Mouse (Mus musculus): ENCODE data around the gene Sat2. TPM values are rescaled to one million over a fixed set of nuclear protein-coding genes. Genes with fewer than 3 reads are reported as not detected.

Gene Sat2
- polyA plus RNA-seq (2017; shearing (Covaris generic)) = not detected

GRCm38 (mm10) chr11:69621571-69622268 lies at the start of gene Sat2:
TSS of gene Sat2 (plus strand) at chr11:69622024.
- no peak for ATAC-seq

- no peak for ATAC-seq
Measured at GRCm38 (mm10) chr11:69575220-69575619, 46.6 kb upstream of the Sat2 start.

- ATAC-seq = no peak
Measured at GRCm38 (mm10) chr11:69576307-69576706, 45.5 kb upstream of the Sat2 start.

GRCm38 (mm10) chr11:69578301-69578700 lies 43.5 kb upstream of the Sat2 start:
- ATAC-seq = no peak

GRCm38 (mm10) chr11:69579128-69580017 lies 42.5 kb upstream of the Sat2 start:
- peak; percentile 59 for ATAC-seq

- ATAC-seq = peak; percentile 63
Measured at GRCm38 (mm10) chr11:69580091-69580514, 41.7 kb upstream of the Sat2 start, which contains the start of the genes Wrap53 and Trp53. TSS of gene Wrap53 (minus strand) at chr11:69580255. TSS of gene Trp53 (plus strand) at chr11:69580359.

DNA sequence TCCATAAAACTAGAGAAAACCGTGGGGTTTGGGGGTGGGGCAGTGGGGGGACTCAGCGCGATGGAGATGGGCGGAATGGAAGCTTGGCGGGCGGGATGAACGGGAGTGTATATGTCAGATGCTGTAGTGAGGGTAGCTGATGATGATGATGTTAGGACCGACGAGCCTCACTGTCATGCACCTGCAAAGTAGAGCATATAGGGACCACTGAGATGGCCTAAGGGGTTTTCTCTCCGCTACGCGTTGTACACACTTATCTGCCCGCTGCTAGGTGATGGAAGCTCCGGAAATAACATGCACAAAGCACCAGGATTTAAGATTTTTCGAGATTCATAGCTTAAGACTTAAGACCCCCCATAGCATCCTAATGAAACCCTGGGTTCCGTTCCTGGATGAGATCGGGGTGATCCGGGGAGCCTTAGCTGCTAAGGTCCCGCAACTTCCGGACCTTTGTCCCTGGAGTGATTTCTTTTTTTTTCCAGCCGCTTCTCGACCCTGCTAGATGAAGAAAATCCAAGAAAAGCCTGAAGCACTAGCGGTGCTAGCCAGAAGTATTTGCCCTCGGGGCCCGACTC lies 41.2 kb upstream of the Sat2 start:
- no peak for ATAC-seq

DNA sequence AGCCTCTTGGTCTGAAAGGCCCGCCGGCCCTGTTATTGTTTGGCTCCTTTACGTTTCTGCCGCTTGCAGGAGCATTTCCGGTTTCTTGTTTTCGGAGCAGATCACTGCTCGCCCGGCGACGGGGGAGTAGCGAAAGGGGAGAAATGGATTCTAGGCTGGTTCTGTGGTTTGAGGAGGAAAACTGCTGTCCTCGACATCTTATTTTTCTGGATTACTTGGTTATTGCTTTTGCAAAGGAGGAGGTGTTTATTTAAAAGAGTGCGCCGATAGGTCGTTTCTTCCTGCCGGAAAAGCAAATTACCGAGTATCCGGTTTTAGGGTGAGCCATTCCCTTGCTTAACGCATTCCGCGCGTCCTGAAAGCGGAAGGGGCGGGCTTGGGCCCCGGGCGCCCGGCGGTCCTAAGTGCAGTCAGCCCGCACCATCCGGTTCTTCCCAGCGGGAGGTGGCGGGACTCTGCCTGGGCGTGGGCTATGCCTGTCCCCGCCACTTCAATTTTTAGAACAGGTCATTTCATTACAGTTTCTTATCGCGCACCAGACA lies 40.6 kb upstream of the Sat2 start:
- peak; percentile 64 for ATAC-seq

DNA sequence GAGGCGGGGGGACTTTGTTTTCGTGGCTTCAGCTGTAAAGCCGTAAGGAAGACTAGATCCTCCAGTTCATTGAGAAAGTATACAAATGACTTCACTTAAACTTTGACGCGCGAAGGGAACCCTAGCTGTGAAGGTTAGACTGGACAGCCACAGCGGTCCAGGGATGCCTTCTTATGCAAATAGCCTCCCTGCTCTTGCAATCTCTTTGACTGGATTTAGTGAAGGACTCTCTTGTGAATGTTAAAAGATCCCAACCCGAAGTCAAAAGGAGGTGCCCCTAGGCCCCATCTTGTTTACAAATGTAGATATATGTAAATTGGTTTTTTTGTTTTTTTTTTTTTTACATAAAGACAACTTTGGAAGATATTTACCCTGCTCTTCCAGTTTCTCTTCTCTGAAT lies 40.0 kb upstream of the Sat2 start:
- no peak for ATAC-seq

DNA sequence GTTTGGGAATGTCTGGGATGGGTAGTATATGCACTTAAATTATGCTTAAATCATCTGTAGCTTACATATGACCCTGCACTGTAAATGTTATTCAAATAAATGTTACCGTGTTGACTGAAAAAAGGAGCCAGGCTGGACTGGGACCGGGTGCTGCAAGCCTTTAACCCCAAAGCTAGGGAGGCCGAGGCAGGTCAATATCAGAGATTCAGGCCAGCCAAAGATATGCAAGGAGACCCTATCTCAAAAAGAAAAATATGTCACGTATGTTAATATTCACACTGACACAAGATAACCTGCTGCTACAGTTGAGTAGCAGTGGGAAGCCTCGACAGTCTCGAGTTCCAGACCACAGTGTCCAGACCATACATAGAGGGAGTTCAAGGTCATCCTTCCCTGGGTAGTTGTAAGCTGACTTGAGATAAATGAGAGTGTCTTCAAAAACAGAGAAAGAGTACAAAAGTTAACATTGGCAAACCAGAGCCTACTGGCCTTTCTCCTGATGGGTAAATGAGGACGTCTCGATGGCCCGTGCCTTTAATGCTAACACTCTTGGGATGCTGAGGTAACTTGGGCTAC lies 39.5 kb upstream of the Sat2 start:
- ATAC-seq = no peak

GRCm38 (mm10) chr11:69584008-69584407 lies 37.8 kb upstream of the Sat2 start:
- no peak for ATAC-seq

GRCm38 (mm10) chr11:69584937-69585336 lies 36.9 kb upstream of the Sat2 start:
- no peak for ATAC-seq

GRCm38 (mm10) chr11:69585718-69586325 lies 36.0 kb upstream of the Sat2 start:
- ATAC-seq = no peak

DNA sequence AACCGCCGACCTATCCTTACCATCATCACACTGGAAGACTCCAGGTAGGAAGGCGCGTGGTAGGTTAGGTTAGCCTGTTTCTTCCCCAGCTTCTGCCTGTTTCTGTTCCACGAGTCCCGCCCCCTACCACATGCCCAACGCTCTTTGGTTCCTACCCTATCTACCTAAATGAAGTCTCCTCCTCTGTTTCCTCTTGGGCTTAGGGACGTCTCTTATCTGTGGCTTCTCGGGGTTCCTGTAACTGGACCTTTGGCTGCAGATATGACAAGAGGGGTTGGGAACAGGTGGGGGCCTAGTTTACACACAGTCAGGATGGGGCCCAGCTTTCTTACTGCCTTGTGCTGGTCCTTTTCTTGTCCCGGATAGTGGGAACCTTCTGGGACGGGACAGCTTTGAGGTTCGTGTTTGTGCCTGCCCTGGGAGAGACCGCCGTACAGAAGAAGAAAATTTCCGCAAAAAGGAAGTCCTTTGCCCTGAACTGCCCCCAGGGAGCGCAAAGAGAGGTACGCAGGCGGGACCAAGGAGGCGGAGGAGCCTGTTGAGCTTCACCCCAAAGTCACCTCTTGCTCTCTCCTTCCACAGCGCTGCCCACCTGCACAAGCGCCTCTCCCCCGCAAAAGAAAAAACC lies 32.5 kb upstream of the Sat2 start:
- ATAC-seq = no peak

DNA sequence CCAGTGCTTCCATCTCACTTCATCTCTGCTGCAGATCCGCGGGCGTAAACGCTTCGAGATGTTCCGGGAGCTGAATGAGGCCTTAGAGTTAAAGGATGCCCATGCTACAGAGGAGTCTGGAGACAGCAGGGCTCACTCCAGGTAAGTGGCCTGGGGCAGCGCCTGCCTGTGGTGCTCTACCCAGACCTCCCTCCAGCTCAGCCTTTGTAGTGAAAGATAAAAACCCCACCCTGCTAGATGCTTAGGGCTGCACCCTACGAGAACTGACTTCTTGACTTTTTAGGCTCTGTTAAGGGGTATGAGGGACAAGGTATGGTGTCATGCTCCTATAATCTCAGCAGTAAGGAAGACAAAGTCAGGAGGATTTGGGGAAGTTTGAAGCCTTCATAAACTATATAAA lies 31.2 kb upstream of the Sat2 start:
- no peak for ATAC-seq

DNA sequence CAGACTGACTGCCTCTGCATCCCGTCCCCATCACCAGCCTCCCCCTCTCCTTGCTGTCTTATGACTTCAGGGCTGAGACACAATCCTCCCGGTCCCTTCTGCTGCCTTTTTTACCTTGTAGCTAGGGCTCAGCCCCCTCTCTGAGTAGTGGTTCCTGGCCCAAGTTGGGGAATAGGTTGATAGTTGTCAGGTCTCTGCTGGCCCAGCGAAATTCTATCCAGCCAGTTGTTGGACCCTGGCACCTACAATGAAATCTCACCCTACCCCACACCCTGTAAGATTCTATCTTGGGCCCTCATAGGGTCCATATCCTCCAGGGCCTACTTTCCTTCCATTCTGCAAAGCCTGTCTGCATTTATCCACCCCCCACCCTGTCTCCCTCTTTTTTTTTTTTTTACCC lies 30.4 kb upstream of the Sat2 start:
- ATAC-seq = no peak

GRCm38 (mm10) chr11:69591899-69592637 lies 29.8 kb upstream of the Sat2 start:
- ATAC-seq = no peak

DNA sequence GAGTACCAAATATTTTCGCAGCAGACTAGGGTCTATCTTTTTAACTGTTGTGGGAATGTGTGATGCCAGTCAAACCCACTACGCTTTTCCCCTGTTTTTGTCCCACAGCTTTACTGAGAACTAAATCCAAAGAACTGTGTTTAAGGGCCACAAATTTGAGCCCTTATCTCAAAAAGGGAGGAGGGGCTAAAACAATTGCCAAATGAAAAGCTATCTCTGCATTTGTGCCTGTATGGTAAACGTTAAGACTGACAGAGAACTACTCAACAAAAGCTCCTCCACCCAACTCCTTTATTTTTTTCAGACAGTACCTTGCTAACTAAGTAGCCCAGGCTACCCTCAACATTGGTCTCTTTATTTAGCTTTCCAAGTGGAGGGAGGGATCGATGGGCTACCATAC lies 29.0 kb upstream of the Sat2 start:
- no peak for ATAC-seq

- ATAC-seq = no peak
Measured at GRCm38 (mm10) chr11:69594853-69595252, 27.0 kb upstream of the Sat2 start.

- no peak for ATAC-seq
Measured at GRCm38 (mm10) chr11:69599436-69599835, 22.4 kb upstream of the Sat2 start.

DNA sequence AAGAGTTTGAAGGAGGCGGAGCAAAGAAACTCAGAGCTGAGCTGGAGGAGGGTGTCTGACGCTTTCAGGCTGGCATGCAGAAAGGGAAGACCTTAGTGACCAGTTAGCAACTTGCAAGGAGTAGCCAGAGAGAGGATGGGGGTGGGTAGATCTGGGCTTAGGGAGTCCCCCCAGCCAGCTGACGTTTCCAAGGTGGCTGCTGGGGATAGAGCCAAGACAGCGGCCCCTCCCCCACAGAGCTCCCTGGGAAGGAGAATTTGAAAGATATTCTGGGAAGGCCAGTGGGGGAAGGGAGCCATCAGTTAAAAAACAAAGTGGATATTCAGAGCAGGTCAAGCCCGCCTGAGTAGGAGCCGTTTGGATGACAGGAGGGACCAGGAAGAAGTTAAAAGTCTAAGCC lies 21.7 kb upstream of the Sat2 start:
- ATAC-seq = no peak
